Mouse (Mus musculus) forebrain, embryonic 14.5 days (tissue): Measurements from ENCODE around the gene Fam53a. TPM values are rescaled to one million over a fixed set of nuclear protein-coding genes. Genes with fewer than 3 reads are reported as not detected.

Experiments used
- ATAC-seq: fragments of 200-750 bp; cut with Nextera tagmentation; 2 replicates; pipeline ENCODE4 v1.8.0; 2017; ENCODE audit warnings: mild to moderate bottlenecking, moderate library complexity
- DNase-seq: peaks from one replicate; pipeline ENCODE4 v3.0.0-alpha.2; 2015; ENCODE audit warnings: low spot score
- H3K27ac ChIP-seq: fragments of 300-500 bp; sonication (generic); 2 replicates; pipeline ENCODE4 v1.5.1; 2014; ENCODE audit warnings: low read depth, mild to moderate bottlenecking, control low read depth, low read length, moderate library complexity
- H3K27me3 ChIP-seq: fragments of 300-500 bp; sonication (generic); replicated peaks from 2 replicates; pipeline ENCODE4 v1.6.1; 2014; ENCODE audit warnings: low read length, control low read depth, mixed read lengths; ENCODE audit not compliant: control insufficient read depth, insufficient read depth
- H3K36me3 ChIP-seq: fragments of 300-500 bp; sonication (generic); 2 replicates; pipeline ENCODE4 v1.6.1; 2014; ENCODE audit warnings: low read length, control low read depth; ENCODE audit not compliant: control insufficient read depth, insufficient read depth
- H3K4me1 ChIP-seq: fragments of 300-500 bp; sonication (generic); 2 replicates; pipeline ENCODE4 v1.6.1; 2014; ENCODE audit warnings: antibody characterized with exemption, low read length, control low read depth; ENCODE audit not compliant: control insufficient read depth, insufficient read depth
- H3K4me2 ChIP-seq: fragments of 300-500 bp; sonication (generic); 2 replicates; pipeline ENCODE4 v1.6.1; 2014; ENCODE audit warnings: mild to moderate bottlenecking, control low read depth, low read length
- H3K4me3 ChIP-seq: fragments of 300-500 bp; sonication (generic); 2 replicates; pipeline ENCODE4 v1.5.1; 2014; ENCODE audit warnings: low read depth, low read length, control low read depth
- H3K9ac ChIP-seq: fragments of 300-500 bp; sonication (generic); 2 replicates; pipeline ENCODE4 v1.6.1; 2014; ENCODE audit warnings: mild to moderate bottlenecking, low read length, control low read depth, moderate library complexity
- H3K9me3 ChIP-seq: fragments of 300-500 bp; sonication (generic); replicated peaks from 2 replicates; pipeline ENCODE4 v1.6.1; 2016; ENCODE audit warnings: low read length, control low read depth, mixed read lengths; ENCODE audit not compliant: control insufficient read depth
- WGBS: fragments of 180-500 bp; shearing (Covaris S2); extraction: QIAGEN DNeasy Blood & Tissue Kit; methylation state at CpG from one replicate; pipeline ENCODE4 v1.1.7; 2014; 5-methylcytosine and 5-hydroxymethylcytosine counted together
- polyA plus RNA-seq: library from polyadenylated mRNA; unstranded; fragments of >200 nt; fragmentation: Nextera tagmentation; extraction: Ambion mirVana; gene quantifications from 2 replicates; pipeline ENCODE4 v1.2.1, GENCODE M21; 2014

Fam53a gene
- polyA plus RNA-seq, 1 experiment from 2014 or later: 46.3 TPM

GRCm38 (mm10) chr5:33640652-33641051, 11.2 kb upstream of the Fam53a start:
- H3K36me3 ChIP-seq: peaks cover 69% of the 10 kb centered on the region

DNA sequence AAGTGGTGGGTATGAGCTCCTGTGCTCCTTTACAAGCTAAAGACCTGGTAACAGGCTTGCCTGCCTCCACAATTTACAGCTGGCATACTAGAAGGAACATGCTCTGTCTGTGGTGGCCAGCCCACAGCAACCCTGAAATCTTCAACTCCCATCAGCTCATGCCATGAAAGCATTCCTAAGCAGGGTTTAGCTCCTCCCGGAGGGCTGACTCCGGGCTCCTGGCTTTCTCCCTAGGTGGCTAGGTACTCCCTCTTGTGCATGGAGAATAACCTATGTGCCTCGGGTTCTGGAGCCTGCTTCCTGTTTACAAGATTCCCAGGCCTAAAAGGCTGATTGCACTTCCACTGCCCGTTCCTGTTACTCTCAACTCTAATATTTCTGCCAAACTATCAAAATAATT, 9.4 kb upstream of the Fam53a start:
- no peak for ATAC-seq
- Histone ChIP-seq H3K4me3 (no peak overlapping the region), H3K27ac (no peak overlapping the region), H3K27me3 (no peaks in the 10 kb centered on the region), H3K4me1 (no peaks in the 10 kb centered on the region), H3K9ac (no peak overlapping the region), H3K4me2 (no peak overlapping the region), H3K9me3 (no peaks in the 10 kb centered on the region), H3K36me3 (peaks cover 53% of the 10 kb centered on the region)
- DNase-seq: no peak
- 74% methylated on average over 4 of the region's 4 CpGs for WGBS

More at GRCm38 (mm10) chr5:33640652-33641051, 11.2 kb upstream of the Fam53a start:
- 35% methylated on average over 3 of the region's 3 CpGs for WGBS
- H3K9ac ChIP-seq: no peak overlapping the region
- H3K4me3 ChIP-seq: no peak overlapping the region
- no peak overlapping the region for H3K27ac ChIP-seq
- no peaks in the 10 kb centered on the region for H3K4me1 ChIP-seq
- H3K4me2 ChIP-seq: no peak overlapping the region
- DNase-seq: peak; percentile 73
- no peak for ATAC-seq
- no peaks in the 10 kb centered on the region for H3K9me3 ChIP-seq
- H3K27me3 ChIP-seq: no peaks in the 10 kb centered on the region

DNA sequence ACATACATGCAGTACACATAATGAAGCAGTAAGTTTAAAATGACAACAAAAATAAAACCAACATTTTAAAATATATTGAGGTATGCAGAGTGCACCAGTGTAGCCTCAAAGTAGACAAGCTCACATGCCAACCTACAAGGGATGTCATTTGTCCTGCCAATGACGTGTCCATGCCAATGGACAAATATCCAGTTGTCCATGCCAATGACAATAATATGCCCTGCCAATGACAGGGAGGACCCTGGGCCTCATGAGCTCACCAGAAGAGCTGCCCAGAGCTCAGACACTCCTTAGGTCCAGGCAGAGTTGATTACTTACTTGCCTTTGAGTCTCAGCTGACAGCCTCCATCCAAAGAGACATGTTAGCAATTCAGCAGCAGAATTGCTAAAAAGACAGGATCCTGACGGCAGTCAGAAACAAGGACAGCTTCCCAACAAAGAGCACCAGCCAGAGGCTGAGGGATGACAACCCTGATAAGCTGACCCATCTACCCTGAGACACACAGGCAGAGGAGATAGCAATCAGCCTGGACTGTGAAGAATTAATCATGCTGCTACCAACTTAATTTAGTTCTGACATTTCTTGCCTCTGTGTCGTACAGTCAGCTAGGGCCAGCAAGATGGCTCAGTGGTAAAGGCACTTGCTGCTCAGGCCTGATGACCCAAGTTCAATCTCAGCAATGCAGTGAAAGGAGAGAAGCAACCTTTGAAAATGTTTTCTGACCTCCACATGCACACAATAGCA, 8.3 kb upstream of the Fam53a start:
- DNase-seq (no peak), ATAC-seq (no peak)
- 80% methylated on average over 3 of the region's 3 CpGs for whole genome bisulfite sequencing
- Histone ChIP-seq H3K9me3 (no peaks in the 10 kb centered on the region), H3K4me2 (no peak overlapping the region), H3K4me1 (no peaks in the 10 kb centered on the region), H3K36me3 (peaks cover 42% of the 10 kb centered on the region), H3K27ac (no peak overlapping the region), H3K4me3 (no peak overlapping the region), H3K9ac (no peak overlapping the region), H3K27me3 (no peaks in the 10 kb centered on the region)

DNA sequence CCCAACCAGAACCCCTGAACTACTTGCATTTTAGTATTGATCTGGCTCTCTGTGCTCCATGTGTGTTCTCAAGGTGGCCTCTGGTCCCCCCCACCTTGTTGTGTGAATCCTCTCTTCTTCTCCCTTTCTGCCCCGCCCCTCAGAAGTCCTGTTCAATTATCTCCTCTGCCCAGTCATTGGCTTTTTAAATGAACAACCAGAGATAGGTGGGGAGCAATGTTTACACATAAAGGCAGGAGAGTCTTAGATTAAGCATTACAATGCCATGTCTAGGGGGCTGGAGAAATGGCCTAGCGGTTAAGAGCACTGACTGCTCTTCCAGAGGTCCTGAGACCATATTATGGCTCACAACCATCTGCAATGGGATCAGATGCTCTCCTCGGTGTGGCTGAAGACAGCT, 5.9 kb upstream of the Fam53a start:
- Histone ChIP-seq H3K4me1 (peaks cover 2% of the 10 kb centered on the region; the same call in 1 of the 2 replicates), H3K4me2 (no peak overlapping the region), H3K36me3 (peaks cover 21% of the 10 kb centered on the region), H3K4me3 (no peak overlapping the region), H3K27me3 (no peaks in the 10 kb centered on the region), H3K27ac (no peak overlapping the region), H3K9ac (no peak overlapping the region), H3K9me3 (no peaks in the 10 kb centered on the region)
- DNase-seq (no peak), ATAC-seq (no peak)
- 89% methylated on average over 3 of the region's 3 CpGs for WGBS

DNA sequence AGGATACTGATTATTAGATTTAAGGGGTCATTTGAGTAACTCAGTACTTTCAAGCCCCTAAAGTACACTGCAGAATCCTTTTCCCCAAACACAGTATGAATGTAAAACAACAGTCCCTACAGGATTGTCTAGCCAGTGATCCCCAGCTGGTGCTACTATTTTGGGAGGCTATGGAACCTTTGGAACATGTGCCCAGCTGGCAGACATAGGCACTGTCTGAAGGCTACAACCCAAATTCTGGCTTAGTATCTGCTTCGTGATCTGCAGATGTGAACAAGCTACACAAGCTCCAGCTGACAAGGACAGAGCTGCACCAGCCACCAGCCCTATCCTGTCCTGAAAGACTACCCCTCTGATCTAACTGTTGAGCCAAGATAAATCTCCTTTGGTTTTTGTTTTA, 3.1 kb upstream of the Fam53a start:
- Histone ChIP-seq H3K4me2 (no peak overlapping the region), H3K27ac (no peak overlapping the region), H3K9ac (no peak overlapping the region), H3K9me3 (no peaks in the 10 kb centered on the region), H3K36me3 (peaks cover 4% of the 10 kb centered on the region), H3K4me3 (no peak overlapping the region), H3K27me3 (no peaks in the 10 kb centered on the region), H3K4me1 (peaks cover 15% of the 10 kb centered on the region)
- 85% methylated on average over 1 of the region's 1 CpGs for WGBS
- DNase-seq (no peak), ATAC-seq (no peak)

- Histone ChIP-seq H3K9ac (peak overlapping the region; percentile 66; the same call in 1 of the 2 replicates), H3K27ac (no peak overlapping the region)
- ATAC-seq: no peak
Measured at GRCm38 (mm10) chr5:33630615-33631014, 1.2 kb upstream of the Fam53a start.

DNA sequence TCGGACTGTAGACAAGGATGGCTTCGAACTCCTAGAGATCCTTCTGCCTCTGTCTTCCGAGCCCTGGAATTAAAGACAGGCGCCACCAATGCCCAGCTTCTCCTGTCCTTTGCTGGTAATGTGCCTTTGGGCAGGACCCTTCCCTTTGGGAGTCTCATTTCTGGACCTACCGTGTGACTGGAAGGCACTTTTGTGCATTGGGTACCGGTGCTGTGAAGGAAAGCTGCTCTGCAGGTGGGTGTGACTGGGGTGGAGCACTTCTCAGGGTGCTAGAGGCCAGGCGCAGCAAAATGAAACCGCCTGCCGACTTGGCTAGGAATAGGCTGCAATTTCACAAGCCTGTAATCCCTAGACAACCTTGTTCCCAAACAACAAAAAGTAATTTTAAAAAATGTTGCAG, 626 bp upstream of the Fam53a start:
- ATAC-seq: peak; percentile 16
- Histone ChIP-seq H3K27ac (peak overlapping the region; percentile 44; the same call in 1 of the 2 replicates), H3K9me3 (no peaks in the 10 kb centered on the region), H3K27me3 (no peaks in the 10 kb centered on the region), H3K4me3 (peak overlapping the region; percentile 71), H3K4me2 (peak overlapping the region; percentile 91), H3K36me3 (no peaks in the 10 kb centered on the region), H3K4me1 (peaks cover 15% of the 10 kb centered on the region), H3K9ac (peak overlapping the region; percentile 66)
- WGBS: 4% methylated on average over 9 of the region's 9 CpGs
- DNase-seq: peak; percentile 5

More at GRCm38 (mm10) chr5:33630615-33631014, 1.2 kb upstream of the Fam53a start:
- H3K27me3 ChIP-seq: no peaks in the 10 kb centered on the region
- no peak for DNase-seq
- no peaks in the 10 kb centered on the region for H3K36me3 ChIP-seq
- H3K9me3 ChIP-seq: no peaks in the 10 kb centered on the region
- peak overlapping the region; percentile 71 for H3K4me3 ChIP-seq
- H3K4me1 ChIP-seq: peaks cover 15% of the 10 kb centered on the region
- 75% methylated on average over 4 of the region's 4 CpGs for WGBS
- H3K4me2 ChIP-seq: peak overlapping the region; percentile 91

DNA sequence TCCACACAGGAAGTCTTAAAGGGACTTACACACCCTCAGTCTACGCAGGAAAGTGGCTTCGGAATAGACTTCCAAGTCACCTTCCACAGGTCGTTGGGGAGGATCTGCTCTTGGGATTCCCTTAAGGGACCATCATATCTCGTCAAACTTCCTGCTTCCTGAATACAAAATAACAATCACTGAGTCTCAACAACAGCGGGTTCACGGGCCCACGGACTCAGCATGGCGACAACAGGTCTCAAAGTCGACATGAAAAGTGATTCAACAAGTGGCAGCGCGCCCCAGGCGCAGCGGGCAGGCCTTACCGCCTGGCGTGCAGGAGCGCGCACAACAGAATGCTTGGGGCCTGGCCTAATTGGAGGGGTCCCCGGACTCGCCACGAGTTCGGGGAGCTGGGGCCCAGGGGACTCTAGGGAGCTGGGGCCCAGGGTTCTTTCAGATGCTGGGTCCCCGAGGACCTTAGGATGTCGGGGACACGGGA, 575 bp downstream of the Fam53a start:
- H3K9me3 ChIP-seq: no peaks in the 10 kb centered on the region
- no peaks in the 10 kb centered on the region for H3K27me3 ChIP-seq
- H3K9ac ChIP-seq: peak overlapping the region; percentile 68
- H3K4me3 ChIP-seq: peak overlapping the region; percentile 71
- peak overlapping the region; percentile 79 for H3K27ac ChIP-seq
- peak overlapping the region; percentile 91 for H3K4me2 ChIP-seq
- no peak for ATAC-seq
- H3K36me3 ChIP-seq: no peaks in the 10 kb centered on the region
- under 1% methylated on average over 24 of the region's 24 CpGs for WGBS
- peak; percentile 62 for DNase-seq
- H3K4me1 ChIP-seq: peaks cover 15% of the 10 kb centered on the region

DNA sequence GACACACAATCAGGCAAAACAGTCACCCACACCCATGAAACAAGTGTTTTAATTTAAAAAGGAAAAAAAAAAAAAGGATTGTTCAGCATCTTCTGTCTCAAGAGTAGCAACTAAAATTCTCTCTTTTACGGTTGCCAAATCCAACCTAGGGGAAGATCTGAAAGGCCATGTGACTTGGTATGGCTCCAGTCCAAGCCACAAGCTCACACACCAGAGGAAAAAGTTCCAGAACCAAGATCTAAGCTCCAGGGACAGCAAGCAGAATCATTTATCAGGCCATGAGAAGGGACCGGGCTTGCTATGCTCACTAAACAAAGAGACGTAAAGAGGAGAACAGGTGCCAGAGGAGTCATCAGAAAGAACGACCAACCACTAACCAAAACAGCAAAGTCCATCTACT, 1.5 kb downstream of the Fam53a start:
- Histone ChIP-seq H3K4me3 (peak overlapping the region; percentile 71; the same call in 1 of the 2 replicates), H3K4me2 (peak overlapping the region; percentile 91), H3K9ac (no peak overlapping the region), H3K9me3 (no peaks in the 10 kb centered on the region), H3K27me3 (no peaks in the 10 kb centered on the region), H3K27ac (no peak overlapping the region), H3K4me1 (peaks cover 15% of the 10 kb centered on the region), H3K36me3 (no peaks in the 10 kb centered on the region)
- no peak for DNase-seq
- ATAC-seq: no peak
- 46% methylated on average over 4 of the region's 4 CpGs for WGBS
